Mouse (Mus musculus): Measurements from ENCODE around the gene Taf11.

Taf11 gene

GRCm38 (mm10) chr17:27922174-27922712 is 12.6 kb upstream of the Taf11 start:
- DNase-seq (ENCODE audit: low read depth, low spot score), result no peak

GRCm38 (mm10) chr17:27920676-27921075 is 11.0 kb upstream of the Taf11 start:
- no peak for DNase-seq (ENCODE audit: low read depth, low spot score)

- no peak for DNase-seq (ENCODE audit: low read depth, low spot score)
These were observed 6.7 kb upstream of the Taf11 start for GRCm38 (mm10) chr17:27916366-27916765.

GRCm38 (mm10) chr17:27914742-27915141 is 5.1 kb upstream of the Taf11 start:
- no peak for DNase-seq (ENCODE audit: low read depth, low spot score)

GRCm38 (mm10) chr17:27911371-27911770 is 1.7 kb upstream of the Taf11 start:
- no peak for DNase-seq (ENCODE audit: low read depth, low spot score)

GRCm38 (mm10) chr17:27908888-27909621 is 589 bp downstream of the Taf11 start, which contains the start of gene Anks1:
TSS of gene Anks1 (plus strand) at chr17:27909306.
- peak; percentile 87 for DNase-seq (ENCODE audit: low read depth, low spot score)

GRCm38 (mm10) chr17:27908206-27908887 is 1.3 kb downstream of the Taf11 start:
- peak; percentile 28 for DNase-seq (ENCODE audit: low read depth, low spot score)

- peak; percentile 96 for DNase-seq (ENCODE audit: low read depth, low spot score)
These were observed 2.0 kb downstream of the Taf11 start for GRCm38 (mm10) chr17:27907512-27908205.

- DNase-seq (ENCODE audit: low read depth, low spot score), result no peak
These were observed 23.0 kb downstream of the Taf11 start for GRCm38 (mm10) chr17:27886499-27887210.

GRCm38 (mm10) chr17:27883994-27884393 is 25.6 kb downstream of the Taf11 start:
- no peak for DNase-seq (ENCODE audit: low read depth, low spot score)

GRCm38 (mm10) chr17:27883129-27883528 is 26.5 kb downstream of the Taf11 start:
- no peak for DNase-seq (ENCODE audit: low read depth, low spot score)

GRCm38 (mm10) chr17:27881518-27881917 is 28.1 kb downstream of the Taf11 start:
- no peak for DNase-seq (ENCODE audit: low read depth, low spot score)

- DNase-seq (ENCODE audit: low read depth, low spot score), result no peak
These were observed 35.1 kb downstream of the Taf11 start for GRCm38 (mm10) chr17:27874510-27874909.

- no peak for DNase-seq (ENCODE audit: low read depth, low spot score)
These were observed 36.1 kb downstream of the Taf11 start for GRCm38 (mm10) chr17:27873583-27873982.

- no peak for DNase-seq (ENCODE audit: low read depth, low spot score)
These were observed 37.8 kb downstream of the Taf11 start for GRCm38 (mm10) chr17:27871851-27872250.

GRCm38 (mm10) chr17:27866737-27867136 is 42.9 kb downstream of the Taf11 start:
- DNase-seq (ENCODE audit: low read depth, low spot score), result no peak

- DNase-seq (ENCODE audit: low read depth, low spot score), result no peak
These were observed 44.2 kb downstream of the Taf11 start for GRCm38 (mm10) chr17:27865461-27865860.

GRCm38 (mm10) chr17:27859131-27859530 is 50.5 kb downstream of the Taf11 start:
- DNase-seq (ENCODE audit: low read depth, low spot score), result no peak

GRCm38 (mm10) chr17:27857649-27858475 is 51.8 kb downstream of the Taf11 start:
- no peak for DNase-seq (ENCODE audit: low read depth, low spot score)

GRCm38 (mm10) chr17:27856798-27857648 is 52.6 kb downstream of the Taf11 start:
- DNase-seq (ENCODE audit: low read depth, low spot score), result peak; percentile 58

Data from mesoderm, embryonic 11.5 days (tissue).